Mouse (Mus musculus): ENCODE results near the gene Cops7a.

Gene Cops7a

DNA sequence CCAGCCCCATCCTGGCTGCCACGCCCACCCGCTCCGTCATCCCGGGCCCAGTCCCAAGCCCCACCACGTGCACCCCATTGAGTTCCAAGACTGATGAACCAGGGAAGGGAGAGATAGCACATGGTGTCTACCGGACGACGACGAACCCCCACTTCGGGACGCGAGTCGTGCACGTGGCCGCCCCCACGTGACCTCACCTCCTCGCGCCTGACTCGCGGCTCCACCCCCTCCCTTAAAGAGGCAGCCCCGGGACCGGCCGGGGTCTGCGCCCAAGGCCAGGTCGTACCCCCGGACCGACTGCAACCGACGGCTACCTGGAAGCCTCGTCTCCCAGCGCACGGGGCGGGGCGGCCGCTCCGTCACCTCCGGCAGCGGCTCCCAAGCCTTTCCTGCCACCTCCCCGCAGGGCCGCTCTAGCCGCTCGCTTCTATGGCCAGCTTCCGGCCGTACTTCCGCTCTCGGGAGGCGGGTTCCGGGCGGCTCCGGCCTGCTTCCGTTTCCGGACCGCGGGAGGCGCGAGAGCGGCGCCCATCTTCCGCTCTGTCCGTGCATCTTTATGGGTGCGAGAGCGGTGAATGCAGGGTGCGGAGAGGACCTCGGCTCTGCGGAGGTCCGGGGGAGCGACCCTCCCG, at the start of gene Cops7a:
Cops7a (minus strand) TSS at position 451 of the 632 bp plus-strand sequence.
- DNase-seq (ENCODE audit: low spot score in 2 of 2), result peak; percentile 93 to 95

DNA sequence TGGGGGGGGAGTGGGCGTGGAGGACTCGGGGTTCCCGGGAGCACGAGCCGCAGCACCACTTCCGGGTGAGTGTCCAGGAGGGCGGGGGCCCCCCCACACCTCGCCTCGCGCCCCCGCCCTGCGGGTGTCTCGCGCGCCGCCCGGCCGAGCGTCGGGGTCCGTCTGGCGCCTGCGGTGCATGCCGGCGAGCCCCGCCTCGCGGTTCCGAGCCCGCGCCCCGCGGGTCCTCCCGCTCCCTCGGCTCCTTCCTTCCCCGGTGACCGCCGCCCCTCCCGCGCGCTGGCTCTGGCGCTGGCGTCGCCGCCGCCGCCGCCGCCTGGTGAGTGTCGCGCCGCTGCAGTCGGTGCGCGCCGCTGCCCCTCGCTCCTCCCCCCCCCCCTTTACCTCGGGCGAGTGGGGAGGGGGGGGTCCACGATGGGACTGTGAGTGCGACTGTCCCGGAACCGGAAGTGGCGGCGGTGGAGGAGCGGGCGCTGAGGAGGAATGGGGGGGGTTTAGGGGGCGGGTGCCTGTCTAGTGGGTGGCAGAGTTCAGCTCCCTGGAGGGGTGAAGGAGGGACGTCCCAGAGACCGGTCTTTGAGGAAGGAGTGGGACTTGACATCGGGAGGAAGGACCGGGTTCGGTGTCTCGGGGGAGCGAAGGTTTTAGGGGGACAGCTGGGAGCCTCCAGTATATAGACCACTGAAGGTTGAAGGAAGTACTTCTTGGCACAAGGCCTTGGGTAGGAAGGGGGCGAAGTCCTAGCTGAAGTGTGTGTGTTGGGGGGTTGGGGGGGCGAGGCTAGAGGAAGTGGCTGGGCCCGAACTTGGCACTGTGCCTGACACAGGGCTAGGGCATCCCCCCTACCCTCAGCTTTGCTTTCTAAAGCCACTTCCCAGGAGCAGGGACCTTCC, 44.1 kb upstream of the Cops7a start:
- peak; percentile 78 to 84 for DNase-seq (ENCODE audit: low spot score in 2 of 2)

DNA sequence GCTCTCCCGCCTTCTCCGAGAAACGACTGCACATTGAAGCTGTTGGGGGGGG, 43.6 kb upstream of the Cops7a start, which contains the start of gene Zfp384:
Zfp384 (plus strand) TSS at position 17 of the 52 bp plus-strand sequence.
- no peak for DNase-seq (ENCODE audit: low spot score in 2 of 2)

DNA sequence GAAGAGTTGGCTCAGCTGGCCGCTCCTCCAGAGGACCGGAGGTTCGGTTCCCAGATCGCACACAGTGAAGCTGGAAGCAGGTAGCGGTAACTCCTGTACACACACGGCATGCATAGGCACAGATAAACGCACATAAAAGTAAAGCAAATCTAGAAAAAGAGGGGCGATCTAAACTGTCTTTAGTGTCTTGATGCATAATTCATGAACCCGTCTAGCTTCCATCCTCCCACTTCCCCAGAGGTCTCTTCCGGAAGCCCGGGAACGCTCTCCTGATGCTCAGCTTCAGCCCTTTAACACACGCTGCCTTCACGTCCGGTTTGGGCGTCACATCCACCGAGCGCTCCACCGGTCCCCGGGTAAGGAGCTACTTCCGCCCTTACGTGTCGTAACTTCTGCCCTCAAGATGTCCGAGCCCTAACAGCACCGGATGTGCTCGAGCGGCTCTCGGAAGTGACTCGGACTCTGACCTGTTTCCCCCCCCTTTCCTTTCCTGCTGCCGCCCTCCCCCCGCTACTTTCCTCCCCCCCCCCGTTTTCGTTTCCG, 43.3 kb upstream of the Cops7a start:
- peak; percentile 93 to 96 for DNase-seq (ENCODE audit: low spot score in 2 of 2)

DNA sequence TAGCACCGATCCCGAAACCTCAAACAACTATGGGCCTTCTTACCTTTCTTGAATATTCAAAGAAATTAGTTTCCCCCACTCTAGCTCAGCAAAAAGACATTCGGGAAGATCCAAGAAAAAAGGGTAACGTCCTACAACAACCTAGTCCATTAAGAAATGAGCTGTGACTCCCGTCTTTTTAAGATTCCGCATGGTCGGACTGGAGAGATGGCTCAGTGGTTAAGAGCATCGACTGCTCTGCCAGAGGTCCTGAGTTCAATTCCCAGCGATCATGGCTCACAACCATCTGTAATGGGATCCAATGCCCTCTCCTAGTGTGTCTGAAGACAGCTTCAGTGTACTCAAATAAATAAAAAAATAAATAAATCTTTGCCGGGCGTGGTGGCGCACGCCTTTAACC, 42.7 kb upstream of the Cops7a start:
- DNase-seq (ENCODE audit: low spot score in 2 of 2), result no peak

DNA sequence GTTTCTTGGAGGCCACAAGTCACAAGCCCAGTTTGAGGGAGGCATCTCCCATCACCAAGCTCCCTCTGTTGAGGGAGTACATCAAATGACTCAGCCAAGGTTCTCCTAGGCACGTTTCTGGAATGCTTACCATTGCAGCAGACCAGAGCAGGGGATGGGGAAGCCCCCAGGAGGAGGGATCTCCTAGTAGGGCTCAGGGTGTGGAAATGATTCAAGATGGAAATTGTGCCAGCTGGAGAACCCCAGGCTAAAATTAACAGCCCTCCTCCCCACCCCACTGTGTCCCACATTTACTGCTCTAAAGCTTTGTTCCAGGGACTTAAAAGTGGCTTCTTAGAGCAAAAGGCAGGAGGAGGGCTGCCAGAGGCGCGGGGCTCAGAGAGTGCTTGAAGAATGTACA, 39.7 kb upstream of the Cops7a start:
- DNase-seq (ENCODE audit: low spot score in 2 of 2), result no peak

DNA sequence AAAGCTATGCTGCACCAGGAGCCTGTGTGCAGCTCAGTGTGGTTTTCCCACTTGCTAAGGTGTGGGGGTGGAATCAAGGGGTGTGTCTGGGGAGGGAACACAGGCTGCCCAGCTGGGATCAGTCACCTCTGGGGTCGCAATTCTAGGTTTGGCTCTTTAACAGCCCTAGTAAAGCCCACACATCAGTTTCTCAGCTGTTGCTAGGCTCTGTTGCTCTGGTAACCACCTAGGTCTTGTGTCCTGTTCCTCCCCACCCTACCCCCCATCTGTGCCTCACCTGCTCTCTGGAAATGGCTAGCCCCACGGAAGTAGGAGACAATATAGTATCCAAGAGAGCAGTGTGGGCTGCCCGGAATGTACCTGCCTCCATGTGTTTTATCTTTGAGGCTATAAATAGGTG, 38.4 kb upstream of the Cops7a start:
- no peak for DNase-seq (ENCODE audit: low spot score in 2 of 2)

DNA sequence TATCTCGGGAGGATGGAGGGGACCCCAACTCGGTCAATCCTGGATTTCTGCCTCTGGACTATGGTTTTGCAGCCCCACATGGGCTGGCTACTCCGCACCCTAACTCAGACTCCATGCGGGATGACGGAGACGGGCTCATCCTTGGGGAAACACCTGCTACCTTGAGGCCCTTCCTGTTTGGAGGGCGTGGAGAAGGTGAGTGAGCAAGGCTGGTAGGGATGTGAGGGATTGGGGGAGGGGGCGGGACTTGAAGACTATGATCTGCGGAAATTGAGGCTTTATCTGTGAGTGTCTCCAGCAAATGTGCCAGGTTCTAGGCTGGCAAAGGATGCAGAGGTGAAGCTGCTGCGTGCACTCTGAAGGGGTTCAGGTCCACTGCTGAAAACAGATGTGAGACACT, 34.2 kb upstream of the Cops7a start:
- DNase-seq (ENCODE audit: low spot score in 2 of 2), result no peak

DNA sequence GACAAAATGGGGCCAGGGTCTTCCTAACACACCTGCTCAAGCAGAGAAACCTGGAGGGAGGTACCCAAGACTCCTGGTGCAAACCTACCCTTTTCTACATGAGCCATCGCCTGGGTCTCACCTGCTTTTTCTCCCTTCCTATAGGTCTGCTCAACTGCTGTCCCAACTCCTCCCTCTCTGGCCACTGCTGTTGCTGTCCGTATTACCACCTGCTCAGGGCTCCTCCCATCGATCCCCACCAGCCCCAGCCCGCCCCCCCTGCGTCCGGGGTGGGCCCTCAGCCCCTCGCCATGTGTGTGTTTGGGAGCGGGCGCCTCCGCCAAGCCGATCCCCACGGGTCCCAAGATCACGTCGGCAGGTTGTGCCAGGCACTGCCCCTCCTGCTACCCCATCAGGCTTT, 33.8 kb upstream of the Cops7a start:
- DNase-seq (ENCODE audit: low spot score in 2 of 2), result no peak

DNA sequence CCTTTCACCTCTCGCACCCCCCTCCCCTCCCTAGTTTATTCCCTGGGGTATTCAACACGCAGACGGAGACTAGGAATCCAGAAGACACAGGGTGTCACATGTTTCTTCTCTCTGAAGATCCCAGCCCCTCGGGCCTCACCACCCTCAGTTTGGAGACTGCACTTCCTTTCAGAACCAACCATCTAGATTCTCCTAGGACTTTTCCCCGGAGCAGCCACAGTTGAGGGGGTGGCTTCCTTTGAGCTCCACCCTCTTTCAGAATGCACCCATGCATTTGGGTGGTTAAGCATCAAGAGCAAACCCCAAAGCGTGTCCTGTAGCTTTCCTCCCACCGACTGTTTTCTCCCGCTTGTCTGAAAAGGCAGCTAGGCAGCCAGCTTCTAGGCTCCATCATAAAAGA, 32.7 kb upstream of the Cops7a start:
- no peak for DNase-seq (ENCODE audit: low spot score in 2 of 2)

DNA sequence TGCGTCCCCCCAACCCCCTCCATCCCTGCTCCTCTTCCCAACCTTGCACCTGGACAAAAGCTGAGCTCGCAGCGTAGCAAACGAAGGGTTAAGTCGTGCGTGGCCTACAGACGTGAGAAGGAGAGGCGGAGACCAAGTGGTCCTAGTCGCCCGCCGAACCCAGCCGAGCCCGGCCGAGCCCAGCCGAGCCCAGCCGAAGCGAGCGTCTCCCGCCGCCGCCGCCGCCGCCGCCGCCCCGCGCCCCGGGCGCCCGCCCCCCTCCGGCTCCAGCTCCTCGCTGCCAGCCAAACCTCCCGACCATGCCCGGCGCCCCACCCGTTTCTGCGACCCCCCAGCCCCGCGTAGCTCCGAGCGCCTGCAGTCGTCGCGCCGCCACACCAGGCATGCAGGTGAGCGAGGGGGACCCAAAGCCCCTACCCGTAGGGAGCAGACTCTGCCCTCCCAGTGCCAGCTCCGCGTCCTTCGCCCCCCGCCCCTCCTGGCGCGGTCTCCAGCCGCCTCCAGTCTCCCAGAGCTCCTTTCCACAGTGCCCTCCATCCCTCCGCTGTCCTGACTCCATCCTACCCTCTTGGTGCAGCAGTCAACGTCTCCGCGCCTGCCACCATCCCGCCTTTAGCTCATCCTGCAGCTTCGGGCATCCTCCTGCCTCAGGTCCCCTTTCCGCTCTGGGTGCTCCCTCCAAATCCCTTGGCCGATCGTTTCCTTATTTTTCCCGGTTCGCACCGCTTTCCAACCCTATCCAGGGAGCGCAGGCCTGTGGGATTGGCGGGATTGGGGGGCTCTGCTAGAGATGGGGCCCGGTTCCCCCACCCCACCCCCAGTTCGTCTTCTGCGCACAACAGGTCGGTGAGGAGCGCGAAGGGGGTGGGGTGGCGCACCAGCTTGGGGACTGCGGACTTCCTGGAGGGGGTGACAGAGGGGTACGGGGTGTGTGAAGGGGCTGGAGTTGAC, 31.5 kb upstream of the Cops7a start, which contains the start of gene Pianp:
Pianp (plus strand) TSS at position 144 of the 951 bp plus-strand sequence.
- DNase-seq (ENCODE audit: low spot score in 2 of 2), result peak; percentile 60 to 86

DNA sequence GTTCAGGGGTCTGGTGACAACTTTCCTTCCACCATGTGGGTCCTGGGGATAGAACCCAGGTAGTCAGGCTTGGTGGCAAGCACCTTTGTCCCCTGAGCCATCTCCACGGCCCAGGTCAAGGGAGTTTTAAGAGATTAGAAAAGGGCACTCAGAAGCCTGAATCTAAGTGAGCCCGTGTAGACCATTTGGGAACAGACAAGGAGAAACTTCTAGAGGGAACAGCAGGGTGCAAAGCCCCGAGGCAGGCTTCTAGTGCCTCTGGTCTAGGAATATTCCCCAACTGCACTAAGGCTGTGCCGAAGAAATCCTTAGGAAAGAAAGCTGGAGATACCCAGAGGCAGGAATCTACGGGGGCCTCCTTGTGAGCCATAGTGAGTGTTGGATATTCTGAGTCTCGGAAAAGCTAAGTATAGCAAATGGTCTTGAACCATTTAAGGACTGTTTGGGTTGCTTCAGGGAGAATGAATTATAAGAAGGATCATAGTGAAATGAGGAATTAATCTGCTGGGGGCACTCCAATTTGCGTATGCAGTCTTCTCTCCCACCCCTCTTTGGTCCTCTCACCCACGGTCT, 30.6 kb upstream of the Cops7a start:
- DNase-seq (ENCODE audit: low spot score in 2 of 2), result no peak

DNA sequence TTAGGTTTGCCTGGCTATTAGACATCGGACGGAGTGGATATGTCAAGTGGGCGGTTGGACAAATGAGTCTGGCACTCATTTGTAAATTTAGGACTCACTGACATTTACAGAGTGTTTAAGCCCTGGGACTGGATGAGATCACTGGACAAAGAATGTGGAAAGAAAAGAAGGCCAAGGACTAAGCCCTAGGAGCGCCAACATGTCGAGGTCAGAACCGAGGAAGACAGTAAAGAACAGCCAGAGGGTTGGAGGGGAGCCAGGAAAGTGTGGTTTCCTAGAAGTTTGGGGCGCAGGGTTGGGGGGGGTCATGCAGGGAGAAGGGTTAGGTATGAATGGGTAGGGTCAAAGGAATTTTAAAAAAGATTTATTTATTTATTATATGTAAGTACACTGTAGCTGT, 29.9 kb upstream of the Cops7a start:
- DNase-seq (ENCODE audit: low spot score in 2 of 2), result no peak

DNA sequence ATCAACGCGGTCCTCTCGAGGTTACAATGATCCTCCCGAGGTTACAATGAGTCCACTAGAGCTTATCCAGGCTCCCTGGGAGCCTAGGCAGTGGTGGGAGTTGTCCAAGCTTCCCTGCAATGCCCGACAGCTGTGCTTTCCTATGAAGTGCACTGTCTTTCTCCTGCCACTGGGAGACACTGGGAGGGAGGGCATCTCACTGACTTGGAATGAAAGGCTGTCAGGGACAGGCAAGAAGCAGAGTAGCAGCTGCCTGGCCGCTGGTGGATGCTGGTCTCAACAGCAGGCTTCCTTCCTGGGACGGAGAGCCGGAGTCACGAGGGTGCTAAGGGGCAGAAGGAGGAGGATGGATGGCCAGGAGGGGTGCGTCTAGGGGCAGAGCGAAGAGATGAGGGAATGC, 28.5 kb upstream of the Cops7a start:
- DNase-seq (ENCODE audit: low spot score in 2 of 2), result no peak

DNA sequence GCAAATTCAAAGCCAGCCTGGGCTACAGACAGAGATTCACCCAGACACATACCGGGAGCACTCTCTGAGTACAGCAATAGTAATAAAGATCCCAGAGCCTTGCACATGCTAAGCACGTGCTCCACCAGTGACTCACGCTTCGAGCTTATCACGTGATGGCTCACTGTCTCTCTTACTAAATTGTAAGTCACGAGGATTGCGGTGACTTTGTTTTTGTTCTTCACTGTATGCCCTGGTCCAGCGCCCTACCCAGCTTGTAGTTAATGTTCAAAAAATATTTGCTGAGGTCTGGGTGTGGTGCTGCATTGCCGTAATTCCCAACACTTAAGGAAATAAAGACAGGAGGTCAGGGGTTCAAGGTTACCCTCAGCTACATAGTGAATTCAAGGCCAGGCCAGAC, 28.0 kb upstream of the Cops7a start:
- DNase-seq (ENCODE audit: low spot score in 2 of 2), result no peak

DNA sequence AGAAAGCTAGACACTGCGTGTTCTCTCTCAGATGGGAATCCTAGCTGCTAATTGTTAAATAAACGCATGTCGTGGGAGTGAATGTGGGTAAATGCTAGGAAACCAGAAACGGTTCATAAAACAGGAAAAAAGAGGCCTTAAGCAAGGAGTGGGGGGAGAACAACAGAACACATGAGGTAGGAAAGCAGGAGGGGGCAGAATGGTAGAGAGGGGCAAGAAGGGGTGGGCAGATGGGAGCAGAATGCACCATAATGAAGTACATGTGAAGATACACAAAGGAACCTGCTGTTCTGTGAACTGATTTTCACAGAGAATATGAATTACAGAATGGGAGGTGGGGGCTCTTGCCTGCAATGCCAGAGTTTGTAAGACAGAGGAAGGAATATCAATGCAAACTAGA, 26.9 kb upstream of the Cops7a start:
- no peak for DNase-seq (ENCODE audit: low spot score in 2 of 2)

DNA sequence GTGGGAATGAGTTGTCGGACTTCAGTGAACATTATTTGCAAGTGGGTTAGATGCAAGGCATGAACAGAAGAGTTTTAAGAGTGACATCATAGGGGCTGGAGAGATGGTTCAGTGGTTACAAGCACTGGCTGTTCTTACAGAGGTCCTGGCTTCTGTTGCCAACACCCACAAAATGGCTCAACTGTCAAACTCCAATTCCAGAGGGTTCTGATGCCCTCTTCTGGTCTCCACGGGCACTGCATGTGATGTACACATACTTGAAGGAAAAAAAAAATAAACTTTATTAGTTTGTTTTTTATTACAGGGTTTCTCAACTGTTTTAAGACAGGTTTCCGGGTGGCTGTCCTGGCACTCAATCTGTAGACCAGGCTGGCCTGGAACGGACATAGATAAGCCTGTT, 2.4 kb upstream of the Cops7a start:
- peak; percentile 21 to 58 for DNase-seq (ENCODE audit: low spot score in 2 of 2)

DNA sequence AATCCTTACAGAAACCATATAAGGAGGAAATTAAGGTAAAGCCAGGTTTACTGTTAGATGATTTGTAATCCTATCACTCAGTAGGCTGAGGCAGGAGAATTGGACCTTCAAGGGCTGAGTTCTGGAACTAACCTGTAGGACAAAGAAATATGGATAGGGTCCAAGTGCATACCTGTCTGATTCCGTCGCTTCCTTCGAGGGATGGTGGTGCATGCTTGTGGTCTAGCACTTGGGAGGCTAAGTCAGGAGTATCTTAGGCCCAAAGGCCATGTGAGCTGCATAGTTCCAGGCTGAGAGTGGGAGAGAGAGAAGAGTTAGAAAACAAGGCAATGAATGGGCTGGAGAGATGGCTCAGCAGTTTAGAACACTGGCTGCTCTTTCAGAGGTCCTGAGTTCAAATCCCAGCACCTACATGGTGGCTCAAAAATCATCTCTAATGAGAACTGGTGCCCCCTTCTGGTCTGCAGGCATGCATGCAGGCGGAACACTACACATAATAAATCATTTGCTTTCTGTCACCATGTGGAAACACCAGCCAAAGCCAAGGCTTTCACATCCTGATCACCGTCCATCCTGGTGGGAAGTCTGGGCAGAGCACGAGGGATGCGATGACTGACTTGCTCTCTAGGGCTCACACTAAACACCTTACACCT, 1.3 kb upstream of the Cops7a start:
- DNase-seq (ENCODE audit: low spot score in 2 of 2), result peak; percentile 4 to 32

DNA sequence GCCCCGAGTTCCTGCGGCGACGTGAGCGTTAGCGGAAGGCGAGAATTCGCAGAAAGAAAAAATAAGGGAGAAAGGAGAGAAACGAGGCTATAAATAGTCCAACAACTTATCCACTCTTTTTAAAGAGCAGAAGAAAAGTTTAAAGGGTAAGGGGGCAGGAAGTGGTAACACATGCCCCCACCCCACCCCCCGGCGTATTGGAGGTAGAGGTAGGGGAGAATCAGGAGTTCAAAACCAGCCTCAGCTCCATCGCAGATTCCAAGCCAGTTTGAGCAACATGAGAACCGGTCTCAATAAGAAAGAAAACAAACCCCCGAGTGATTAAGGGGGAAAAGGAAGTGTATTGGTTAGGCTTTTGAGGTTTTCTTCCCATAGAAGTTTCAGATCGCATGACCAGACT, 409 bp upstream of the Cops7a start:
- peak in 1 of 2 experiments; percentile 14 for DNase-seq (ENCODE audit: low spot score in 2 of 2)

DNA sequence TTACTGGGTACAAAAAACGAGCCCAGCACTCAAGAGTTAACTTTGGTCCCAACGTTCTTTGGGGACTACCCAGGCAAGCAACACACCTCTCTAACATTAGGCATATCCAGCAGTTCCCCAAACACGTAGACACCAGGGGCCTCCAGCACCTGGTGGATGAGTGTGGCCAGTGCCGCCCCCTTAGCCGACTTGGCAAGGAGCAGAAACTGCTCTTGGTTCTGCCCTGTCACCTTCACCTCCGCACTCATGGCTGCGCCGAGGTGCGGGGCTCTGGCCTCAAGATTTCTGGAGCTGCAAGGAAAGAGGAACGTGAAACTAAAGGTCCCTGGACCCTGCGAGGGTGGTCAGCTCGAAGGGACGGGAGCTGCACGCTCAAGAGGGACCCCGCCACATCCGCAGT, 700 bp downstream of the Cops7a start:
- no peak for DNase-seq (ENCODE audit: low spot score in 2 of 2)

DNA sequence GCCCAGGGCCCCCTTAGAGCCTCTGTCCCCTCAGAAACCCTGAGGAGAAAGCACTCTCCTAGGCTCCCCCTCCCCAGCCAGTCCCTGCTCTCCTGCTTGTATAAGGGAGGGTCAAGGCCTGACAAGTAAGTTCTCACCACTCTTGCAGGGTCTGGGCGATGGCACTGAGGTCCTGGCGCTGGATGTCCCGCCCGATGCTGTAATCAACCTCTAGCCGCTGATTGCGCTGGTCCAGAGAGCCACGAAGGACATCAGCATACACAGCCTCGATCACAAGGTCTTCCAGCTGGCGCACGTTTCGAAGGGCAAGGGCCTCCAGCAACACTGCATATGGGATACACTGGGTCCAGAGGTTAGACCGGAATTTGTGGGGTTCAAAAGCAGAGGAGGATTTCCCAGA, 4.3 kb downstream of the Cops7a start:
- DNase-seq (ENCODE audit: low spot score in 2 of 2), result no peak

DNA sequence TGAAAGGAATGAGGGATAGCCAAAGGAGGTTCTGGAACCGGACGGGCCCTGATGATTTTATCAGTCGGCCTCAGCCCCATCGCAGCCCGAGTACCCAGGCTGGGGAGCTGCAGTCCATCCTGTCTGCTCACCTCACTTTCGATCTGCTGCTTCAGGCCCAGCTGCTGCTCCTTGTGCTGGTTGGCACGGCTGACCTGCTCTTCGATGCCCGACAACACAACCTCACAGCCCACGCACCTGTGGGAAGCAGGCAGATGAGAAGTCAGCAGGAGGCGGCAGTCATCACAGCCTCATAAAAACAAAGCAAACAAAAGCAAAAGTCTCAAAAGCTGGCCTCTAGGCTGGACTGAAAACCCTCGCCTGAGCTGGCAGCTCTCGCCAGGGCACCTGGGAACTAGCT, 5.4 kb downstream of the Cops7a start:
- DNase-seq (ENCODE audit: low spot score in 2 of 2), result no peak

Data from thymus, postnatal 10 days (tissue).